Mouse (Mus musculus): Measurements from ENCODE around the gene Bsn.

The Bsn gene

DNA sequence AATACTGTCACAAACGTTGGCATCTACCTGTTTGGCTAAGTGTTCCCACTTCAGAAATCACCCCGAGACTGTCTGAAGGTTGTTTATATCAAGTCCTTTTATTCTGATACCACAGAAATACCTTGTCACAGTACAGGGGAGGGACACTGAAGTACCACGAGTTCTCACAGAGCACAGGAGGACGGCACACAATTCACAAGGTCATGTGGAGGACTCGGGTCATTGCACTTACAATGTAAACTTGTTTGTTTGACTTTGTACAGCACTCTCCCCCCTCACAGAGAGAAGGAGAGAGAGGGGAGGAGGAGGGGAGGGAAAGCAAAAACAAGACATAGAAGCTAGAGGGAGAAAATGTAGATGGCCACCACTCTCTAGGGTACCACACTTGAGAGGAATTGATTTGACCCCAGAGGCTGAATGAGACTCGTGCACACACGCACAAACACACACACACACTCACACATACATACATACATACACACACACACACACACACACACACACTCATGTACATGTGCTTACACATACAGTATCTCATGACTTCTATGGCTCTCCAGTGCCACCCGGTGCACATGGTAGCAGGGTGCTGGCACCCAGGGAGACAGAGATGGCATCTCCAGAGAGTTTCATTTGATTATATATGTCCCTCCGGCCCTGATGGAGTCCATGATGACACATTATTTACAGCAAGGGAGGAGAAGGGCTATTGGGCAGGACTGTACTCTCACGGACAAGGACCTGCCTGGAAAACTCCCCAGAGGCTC lies 94.1 kb downstream of the Bsn start:
- in situ Hi-C loops (cut with MboI; ENCODE audit: low sequenced_read_pairs) = no loop called here

DNA sequence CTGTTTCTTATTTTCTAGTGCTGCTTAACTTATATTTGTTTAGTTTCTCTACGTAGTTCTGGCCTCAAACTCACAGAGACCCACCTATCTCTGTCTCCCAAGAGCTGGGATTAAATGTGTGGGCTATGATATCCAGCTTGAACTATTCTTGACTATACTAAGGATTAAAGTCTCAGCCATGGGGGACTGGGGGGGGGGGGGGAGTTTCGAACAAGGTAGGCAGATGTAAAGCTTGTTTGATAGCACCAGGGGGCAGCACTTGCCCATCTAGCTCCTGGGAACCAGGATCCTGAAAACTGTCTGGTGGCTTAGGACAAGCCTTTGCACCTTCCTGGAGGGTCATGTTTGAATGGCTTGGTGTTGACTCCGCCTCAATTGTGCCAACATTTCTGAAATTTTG lies 94.7 kb downstream of the Bsn start:
- in situ Hi-C loops (cut with MboI; ENCODE audit: low sequenced_read_pairs) = no loop called here

DNA sequence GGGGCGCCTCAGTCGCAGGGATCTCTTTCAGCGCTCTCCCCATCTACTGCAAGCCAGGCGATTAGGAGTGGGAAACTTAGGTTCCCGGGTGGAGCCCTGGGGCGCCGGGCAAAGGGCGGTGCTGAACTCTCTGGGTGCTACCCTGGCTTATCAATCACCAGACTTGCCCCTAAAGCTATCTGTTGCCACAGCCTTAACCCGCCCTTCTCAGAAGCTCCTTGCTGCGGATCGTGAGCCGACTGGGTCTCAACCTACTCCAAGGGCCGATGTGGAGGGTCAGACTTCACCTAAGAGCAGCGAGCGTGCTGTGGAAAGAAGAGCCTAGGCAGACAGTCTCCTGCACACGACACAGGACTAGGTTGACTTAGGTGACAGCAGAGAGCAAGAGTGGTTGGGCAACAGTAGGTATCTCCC lies 95.2 kb downstream of the Bsn start:
- in situ Hi-C loops (cut with MboI; ENCODE audit: low sequenced_read_pairs) = no loop called here

DNA sequence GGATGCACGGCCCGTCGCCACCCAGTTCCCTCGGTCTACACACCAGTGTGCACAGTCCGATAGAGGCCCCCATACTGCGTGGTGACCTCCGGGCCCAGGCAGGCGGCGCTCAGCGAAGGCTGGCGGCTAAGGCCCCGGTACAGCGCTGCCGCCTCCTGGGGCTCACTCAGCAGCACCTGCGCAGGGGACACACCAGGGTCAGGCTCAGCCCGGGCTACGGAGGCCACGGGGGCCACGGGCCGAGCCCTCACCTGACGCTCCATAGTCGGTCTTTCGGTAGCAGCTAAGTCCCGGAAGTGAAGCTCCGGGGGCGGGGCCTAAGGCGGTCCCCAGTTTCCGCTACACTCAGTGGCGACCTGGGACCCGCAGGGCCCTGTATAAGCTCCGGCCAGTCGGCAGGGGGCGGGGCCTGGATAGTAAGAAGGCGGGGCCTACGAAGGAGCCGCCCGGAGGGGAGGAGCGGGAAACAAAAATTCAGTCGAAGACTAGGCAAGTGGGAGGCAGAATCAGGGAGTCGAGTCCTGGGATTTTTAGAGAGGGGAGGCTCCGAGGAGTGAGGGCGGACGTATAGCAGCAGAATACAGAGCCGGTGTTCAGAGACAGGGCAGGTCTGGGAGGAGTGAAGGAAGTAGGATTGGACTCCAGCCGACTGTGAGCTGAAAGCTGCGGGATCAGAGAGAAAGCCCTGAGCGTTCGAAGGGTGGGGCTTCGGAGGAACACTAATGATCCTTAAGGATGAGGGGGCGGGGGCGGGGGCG lies 95.8 kb downstream of the Bsn start, which contains the start of gene Apeh:
Apeh (minus strand) TSS at position 423 of the 758 bp plus-strand sequence.
- in situ Hi-C loops (cut with MboI; ENCODE audit: low sequenced_read_pairs) = no loop called here

DNA sequence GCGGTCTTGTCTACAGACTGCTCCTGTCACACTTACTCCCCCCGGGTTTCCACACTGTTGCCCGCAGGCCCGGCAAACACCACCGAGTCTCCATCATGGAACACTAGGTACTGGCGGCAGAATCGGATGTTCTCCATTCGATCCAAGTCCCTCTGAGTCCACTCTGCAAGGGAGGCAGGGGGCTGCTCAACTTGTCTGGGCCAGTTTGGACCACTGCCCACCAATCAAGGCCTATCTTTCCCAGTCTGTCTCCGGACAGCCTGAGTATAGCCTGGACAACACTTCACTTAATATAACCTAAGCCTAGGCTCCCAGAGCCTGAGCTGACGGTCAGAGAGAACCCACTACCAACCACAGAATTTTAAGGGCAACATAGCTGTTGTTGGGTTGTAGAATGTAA lies 96.6 kb downstream of the Bsn start:
- in situ Hi-C loops (cut with MboI; ENCODE audit: low sequenced_read_pairs) = no loop called here

DNA sequence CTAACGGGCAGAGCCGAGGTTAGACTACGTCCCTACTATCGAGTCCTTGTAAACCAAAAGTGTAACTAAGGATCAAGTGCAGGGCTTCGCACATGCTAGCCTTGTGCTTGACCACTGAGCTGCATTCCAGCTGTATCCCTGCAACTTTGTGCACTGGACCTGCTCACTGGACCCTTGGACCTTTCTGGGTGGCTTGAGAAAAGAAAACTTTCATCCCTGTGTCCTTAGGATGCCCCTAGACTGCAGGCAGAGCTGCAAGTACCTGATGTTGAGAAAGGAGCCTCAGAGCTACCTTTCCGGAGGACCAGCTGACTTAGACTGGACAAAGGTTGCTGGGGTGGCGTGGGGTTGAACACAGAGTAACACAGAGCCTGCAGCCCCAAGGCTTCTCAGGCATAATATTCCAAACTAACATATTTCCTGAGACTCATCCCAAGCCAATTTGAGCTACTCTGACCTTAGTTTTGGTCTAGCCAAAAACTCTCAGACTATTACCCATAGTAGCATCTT lies 99.5 kb downstream of the Bsn start:
- in situ Hi-C loops (cut with MboI; ENCODE audit: low sequenced_read_pairs) = no loop called here

DNA sequence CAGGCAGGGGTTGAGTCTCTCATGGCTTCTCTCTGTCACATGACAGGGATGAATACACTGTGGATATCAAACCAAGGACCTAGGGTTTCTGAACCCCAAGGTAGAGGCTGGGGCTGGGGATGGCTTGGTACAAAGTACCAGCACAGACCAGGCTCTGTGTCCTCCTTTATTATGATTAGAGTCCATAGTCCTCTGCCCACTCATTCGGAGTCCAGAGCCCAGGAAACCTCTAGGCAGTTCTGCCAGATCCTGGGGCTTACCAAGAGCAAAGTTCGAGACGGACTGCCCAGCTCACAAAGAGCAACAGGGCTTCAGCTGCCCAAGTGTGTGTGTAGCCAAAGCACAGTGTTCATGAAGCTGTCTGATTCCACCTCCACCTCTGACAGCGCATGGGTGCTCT lies 104.9 kb downstream of the Bsn start:
- in situ Hi-C loops (cut with MboI; ENCODE audit: low sequenced_read_pairs) = no loop called here

DNA sequence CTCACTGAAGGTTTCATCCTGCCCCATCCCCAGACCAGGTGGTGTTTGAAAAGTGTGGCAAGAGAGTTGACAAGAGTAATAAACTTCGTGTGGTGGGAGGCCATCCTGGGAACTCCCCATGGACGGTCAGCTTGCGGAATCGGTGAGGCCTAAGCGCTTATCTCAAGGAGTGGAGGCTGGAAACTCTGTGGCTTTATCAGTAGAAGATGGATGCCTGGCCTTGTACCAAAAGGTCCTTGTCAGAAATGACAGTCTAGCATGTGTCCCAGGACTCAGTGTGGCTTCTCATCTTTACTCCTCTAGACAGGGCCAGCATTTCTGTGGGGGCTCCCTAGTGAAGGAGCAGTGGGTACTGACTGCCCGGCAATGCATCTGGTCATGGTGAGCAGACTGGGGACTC lies 106.6 kb downstream of the Bsn start:
- in situ Hi-C loops (cut with MboI; ENCODE audit: low sequenced_read_pairs) = no loop called here

DNA sequence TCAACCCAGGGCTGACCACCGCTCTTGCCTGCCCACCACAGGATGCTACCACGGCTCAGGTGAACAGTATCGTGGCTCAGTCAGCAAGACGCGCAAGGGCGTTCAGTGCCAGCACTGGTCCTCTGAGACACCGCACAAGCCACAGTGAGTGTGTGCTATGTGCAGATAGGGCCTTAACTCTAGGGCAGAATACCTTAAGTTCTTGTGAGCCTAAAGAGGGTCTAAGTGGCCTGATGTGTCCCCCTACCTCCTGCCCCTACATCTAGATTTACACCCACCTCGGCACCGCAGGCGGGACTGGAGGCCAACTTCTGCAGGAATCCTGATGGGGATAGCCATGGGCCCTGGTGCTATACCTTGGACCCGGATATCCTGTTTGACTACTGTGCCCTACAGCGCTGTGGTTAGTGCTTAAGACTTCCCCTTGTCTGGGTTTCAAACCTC lies 107.2 kb downstream of the Bsn start, which contains the start of gene Rnf123:
Rnf123 (minus strand) TSS at position 359 of the 444 bp plus-strand sequence.
- in situ Hi-C loops (cut with MboI; ENCODE audit: low sequenced_read_pairs) = no loop called here

DNA sequence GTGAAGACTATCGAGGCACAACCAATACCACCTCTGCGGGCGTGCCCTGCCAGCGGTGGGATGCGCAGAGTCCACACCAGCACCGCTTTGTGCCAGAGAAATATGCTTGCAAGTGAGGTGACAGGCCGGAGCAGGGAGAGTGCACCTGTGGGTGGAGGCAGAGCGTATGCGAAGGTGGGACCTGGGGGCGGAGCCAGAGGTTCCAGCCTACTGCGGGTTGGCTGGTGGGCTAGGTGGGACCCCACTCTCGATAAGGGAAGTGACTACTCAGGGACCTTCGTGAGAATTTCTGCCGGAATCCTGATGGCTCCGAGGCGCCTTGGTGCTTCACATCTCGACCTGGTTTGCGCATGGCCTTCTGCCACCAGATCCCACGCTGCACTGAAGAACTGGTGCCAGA lies 107.6 kb downstream of the Bsn start:
- in situ Hi-C loops (cut with MboI; ENCODE audit: low sequenced_read_pairs) = no loop called here

DNA sequence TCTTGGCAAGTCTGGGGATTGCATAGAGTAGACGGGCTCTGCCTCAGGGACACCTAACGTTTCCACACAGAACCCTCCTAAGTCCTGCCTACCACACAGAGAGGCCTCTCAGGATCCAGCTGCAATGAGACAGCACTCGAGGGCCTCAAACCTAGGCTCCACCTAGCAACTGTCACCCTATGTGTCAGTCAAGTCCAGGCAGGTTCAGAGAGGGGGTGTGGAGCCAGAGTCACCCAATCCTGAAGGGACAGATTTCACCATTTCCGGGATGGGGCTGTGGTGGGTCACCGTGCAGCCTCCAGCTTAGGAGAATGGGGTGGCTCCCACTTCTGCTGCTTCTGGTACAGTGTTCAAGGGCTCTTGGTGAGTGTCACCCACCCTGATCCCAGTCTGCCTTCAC lies 110.0 kb downstream of the Bsn start, which contains the start of gene Mst1:
Mst1 (plus strand) TSS at position 269 of the 400 bp plus-strand sequence.
- in situ Hi-C loops (cut with MboI; ENCODE audit: low sequenced_read_pairs) = no loop called here

DNA sequence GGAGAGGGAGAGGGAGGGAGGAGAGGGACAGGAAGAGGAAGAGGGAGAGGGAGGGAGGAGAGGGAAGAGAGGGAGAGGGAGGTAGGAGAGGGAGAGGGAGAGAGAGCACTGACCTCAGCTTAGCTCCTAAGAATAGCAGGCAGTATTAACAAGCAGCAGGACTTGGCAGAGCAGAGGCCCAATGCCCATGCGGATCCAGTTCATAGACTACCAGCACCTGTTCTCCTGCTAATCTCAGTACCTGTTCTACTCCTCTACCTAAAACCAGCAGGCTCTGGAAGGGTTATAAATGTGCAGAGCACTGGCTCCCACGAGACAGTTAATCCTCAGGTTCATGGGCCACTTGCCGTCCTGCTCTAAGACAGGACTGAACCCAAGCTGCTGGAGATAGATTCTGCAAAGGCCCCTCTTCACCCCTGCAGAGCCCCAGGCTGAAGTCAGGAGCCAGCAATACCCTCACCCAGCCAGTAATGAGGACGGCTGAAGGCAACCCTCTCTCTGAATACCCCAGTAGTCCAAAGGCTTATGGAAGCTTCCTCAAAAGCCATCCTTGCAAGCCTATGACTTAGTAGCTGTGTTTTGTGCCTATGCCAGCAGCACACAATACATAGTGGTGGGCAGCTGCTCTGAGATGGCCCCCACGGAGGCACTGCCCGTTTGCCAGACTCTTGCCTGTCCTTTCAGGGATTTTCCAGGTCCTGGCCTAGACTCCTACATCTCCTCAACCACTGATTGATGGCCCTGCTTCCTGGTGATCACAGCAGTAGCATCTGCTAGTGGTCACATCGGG lies 116.8 kb downstream of the Bsn start:
- in situ Hi-C loops (cut with MboI; ENCODE audit: low sequenced_read_pairs) = no loop called here

DNA sequence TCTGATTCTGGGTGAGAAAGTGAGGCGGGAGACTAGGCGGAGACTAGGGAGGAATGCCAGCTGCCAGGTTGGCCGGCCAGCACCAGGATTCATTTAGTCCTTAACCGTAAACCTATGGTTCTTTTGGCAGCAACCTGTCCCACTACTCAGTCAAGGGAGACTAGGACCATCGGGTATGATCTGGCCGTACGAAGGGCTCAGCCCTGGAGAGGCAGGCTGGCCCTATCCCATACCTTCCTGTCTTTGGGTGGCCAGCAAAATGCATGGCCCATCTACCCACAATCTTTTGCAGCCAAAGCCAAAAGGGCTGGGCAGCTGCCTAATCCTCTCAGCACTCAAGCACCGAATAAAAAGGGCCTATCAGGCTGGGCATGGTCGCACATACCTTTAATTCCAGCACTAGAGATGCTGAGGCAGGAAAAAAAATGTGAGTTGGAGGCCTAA lies 117.7 kb downstream of the Bsn start:
- in situ Hi-C loops (cut with MboI; ENCODE audit: low sequenced_read_pairs) = no loop called here

DNA sequence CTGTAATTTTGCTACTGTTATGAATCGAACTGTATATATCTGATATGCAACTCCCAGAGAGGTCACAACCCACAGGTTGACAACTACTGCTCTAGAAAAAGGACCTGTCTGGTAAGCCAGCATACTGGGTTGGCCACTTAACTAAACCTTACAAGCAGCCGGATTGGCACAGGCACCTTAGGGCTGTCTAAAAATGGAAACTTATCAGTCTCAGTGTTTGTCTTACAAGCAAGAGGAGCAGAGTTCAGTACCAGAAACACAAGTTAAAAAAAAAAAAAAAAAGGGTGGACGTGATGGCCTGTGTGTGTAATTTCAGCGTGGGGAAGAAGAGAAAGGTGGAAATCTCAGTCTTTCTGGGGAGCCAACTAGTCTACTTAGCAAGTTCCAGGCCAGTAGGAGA lies 118.4 kb downstream of the Bsn start:
- in situ Hi-C loops (cut with MboI; ENCODE audit: low sequenced_read_pairs) = no loop called here

DNA sequence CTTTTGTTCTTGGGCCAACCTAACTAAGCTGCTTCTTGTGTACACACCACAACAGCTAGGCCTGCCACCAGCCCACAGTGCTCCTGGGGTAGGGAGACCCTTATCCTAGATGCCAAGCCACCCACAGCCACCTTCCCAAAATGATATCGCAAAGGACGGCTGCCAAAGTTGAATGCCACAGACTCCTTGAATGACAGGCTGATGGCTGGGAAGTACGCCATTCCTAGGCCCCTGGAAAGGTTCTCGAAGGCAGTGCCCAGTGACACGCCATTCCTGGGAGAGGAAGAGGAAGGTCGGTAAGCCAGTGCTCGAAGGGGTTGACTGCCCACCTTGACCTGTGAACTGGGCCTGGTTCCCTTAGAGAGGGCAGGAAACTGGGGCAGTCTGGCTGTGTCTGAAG lies 120.7 kb downstream of the Bsn start:
- in situ Hi-C loops (cut with MboI; ENCODE audit: low sequenced_read_pairs) = no loop called here

DNA sequence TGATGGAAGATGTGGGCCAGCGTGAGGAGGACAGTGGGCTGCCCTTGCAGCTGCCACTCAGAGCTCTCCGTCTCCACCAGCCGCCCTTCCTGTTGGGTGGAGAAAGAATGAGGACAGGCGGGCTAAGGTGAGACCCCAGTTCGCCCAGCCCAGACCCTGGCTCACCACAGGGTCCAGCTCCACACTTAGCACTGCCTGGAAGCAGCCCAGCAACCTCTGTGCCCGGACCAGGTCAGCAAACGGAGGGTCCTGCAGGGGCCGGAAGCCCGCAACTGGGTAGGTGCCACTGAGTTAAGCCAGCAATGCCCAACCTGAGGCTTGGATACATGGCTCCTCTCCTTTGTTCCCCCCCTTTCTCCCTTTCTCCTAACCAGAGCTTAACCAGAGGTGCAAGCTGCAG lies 121.2 kb downstream of the Bsn start:
- in situ Hi-C loops (cut with MboI; ENCODE audit: low sequenced_read_pairs) = no loop called here

DNA sequence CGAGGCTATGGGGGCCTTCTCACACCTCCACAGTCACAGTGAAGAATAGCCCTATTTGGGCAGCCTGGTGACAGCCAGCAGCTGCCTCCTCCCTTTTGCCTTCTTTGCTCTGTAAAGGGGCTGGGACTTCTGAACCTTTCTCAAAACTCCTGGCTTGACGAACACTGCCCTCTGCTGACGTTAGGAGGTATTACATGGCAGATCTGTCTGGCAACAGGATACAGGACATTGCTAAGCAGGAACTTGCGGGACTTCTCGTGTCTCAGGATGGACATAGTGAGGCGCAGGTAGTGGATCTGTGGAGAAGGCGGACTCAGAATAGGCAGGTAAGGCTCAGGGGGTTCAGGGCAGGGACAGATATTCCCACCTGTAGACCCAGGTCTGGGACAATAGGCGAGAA lies 122.3 kb downstream of the Bsn start:
- in situ Hi-C loops (cut with MboI; ENCODE audit: low sequenced_read_pairs) = no loop called here

DNA sequence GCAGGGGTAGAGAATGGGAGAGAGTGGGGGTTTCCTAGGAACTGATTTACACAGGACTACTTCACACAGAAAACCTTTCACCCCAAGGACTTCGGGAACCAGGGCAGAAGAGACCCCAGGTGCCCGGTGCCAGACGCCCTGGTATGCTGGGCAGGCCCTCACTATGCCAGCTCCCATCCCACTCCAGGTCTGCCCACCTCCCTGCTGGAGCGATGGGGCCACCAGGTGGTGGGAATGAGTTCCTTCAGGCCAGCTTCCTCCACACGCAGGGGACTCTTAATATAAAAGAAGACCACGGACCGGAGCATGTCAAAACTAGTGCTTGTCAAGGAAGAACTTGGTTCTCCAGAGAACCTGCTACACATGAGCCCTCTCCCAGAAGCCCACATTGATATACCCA lies 123.0 kb downstream of the Bsn start:
- in situ Hi-C loops (cut with MboI; ENCODE audit: low sequenced_read_pairs) = no loop called here

DNA sequence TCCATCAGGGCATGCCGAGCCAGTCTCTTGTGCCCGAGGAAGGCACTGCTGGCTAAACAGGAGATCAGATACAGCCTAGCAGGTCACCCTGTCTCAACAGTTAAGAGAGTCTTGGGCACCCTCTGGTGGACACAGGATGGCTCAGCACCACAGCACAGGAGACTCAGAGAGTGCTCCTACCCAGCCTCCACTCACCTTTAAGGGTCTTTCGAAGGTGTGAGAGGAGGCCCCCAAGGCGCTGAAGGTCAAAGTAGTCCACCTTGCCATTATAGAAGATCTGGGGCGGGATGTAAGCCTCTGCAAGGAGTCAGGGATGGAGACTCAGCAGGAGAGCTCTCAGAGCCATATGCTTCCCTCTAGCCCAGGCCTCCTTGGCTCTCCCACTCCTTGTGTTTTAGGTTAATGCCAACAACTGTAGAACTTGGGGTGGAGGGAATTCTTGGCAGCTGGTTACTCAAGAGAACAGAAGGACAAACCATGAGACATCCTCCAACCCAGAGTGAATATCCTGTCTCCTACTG lies 124.6 kb downstream of the Bsn start:
- in situ Hi-C loops (cut with MboI; ENCODE audit: low sequenced_read_pairs) = no loop called here

DNA sequence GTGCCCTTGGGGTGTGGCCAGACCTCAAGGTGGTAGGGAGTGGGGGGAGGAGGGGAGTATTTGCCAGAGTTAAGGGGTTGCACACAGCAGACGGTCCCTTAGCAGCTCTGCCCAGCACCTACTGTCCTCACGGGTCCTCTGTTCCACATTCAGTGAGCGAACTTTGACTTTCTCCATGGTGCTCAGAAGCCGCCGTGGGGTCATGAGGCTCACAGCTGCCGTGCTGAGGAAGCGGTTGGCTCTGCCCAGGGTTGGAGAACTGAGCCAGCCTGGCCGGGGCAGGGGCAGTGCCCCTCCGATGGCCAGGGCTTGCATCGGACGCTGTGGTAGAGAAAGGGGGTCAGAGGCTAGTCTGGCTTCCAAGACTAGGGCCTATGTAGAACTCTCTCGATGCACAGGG lies 126.8 kb downstream of the Bsn start:
- in situ Hi-C loops (cut with MboI; ENCODE audit: low sequenced_read_pairs) = no loop called here

DNA sequence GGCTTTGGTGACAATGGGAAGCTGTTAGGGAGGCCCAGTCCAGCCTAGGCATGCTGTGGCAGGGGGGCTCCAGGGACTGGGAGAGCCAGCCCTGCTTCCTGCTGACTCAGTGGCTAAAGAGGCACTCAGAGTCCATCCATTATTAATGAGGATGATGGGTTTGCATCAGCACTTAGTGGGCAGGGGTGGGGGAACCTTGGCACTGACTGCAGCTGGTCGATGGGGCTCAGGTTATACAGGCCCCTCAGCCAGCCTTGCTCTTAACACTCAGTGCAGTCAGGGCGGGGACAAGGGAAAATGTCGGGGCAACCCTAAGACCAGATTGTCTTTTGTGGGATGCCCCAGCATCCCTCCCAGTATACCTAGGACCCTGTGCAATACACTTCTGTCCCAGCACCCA lies 128.0 kb downstream of the Bsn start:
- in situ Hi-C loops (cut with MboI; ENCODE audit: low sequenced_read_pairs) = no loop called here

All from CH12F3 (cell line).